Mouse (Mus musculus): ENCODE results near the gene Arid1b.

Gene Arid1b

DNA sequence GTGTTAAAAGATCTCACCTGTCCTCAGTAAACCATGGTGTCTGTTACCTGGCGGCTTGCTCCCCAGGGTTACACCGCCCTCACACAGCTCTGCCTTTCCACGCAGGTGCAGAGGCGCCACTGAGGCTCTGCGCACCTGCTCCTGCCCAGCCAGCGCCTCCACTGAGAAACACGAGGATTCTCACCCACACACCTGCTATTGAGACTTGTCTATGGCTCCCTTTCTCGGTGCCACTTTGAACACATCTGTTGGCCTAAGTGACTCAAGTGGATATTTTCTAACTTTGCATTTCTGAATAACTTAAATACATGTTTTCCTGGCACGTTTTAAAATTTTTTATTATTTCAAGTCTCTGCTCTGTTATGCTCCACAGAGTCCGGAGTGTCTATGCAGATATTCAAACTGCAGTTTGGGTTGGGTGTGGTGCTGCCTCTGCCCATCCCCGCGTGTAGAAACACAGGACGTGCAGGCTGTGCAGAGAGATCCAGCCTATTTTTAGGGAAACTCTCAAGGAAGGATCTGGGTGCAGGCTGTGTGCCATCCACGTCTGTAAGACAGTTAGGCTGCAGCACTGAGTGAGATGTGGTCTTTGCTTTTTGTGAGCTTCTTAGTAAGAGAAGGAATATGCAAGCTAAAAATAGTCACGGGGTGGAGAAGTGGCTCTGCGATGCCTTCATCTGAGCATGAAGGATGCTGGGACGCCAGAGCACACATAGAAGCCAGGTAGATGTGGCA, 283.2 kb downstream of the Arid1b start:
- in situ Hi-C loops (cut with MboI, MseI) = no loop called here

DNA sequence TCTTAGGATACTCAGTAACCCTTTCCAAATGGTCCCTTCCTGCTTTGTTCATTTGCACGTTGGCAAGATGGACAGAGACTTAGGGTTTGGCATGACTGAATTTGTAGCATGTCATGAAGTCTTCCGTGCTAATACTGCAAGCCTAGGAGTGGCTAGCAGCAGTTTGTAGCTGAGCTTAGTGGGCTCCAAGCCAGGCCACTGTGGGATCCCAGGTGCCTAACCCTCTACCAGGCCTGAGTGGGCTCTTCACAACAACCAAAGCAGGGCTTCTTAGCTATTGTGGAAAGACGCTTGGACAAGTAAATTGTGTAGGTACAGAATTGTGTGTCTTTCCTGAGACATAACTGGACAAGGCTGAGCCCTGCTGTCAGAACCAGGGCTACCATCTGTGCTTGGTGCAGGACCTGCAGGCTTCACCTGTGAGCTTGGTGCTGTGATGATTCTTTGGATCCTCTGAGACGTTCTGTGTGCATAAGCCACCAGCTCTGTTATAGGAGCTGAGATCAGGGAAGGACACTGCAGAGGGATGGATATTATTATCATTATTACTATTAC, 286.4 kb downstream of the Arid1b start:
- in situ Hi-C loops (cut with MboI, MseI) = no loop called here

DNA sequence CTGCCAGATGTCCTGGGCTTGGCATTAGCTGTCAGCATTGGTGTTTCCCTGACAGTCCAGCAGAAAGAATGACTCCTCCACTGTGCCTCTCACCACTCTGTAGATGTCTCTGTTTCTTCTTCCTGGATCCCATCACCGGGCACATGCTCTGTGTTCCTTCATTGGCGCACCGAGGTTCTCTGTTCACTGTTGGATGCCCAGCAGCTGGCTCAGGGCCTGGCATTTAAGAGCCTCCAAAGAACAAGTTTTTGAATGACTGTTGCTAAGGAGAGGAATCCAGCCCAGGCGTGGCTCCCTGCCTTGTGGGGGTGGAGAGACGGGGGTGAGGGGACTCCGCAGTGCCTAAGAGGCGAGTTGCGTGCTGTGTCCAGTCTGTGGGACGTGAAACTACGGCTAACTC, 290.7 kb downstream of the Arid1b start:
- in situ Hi-C loops (cut with MboI, MseI) = no loop called here

DNA sequence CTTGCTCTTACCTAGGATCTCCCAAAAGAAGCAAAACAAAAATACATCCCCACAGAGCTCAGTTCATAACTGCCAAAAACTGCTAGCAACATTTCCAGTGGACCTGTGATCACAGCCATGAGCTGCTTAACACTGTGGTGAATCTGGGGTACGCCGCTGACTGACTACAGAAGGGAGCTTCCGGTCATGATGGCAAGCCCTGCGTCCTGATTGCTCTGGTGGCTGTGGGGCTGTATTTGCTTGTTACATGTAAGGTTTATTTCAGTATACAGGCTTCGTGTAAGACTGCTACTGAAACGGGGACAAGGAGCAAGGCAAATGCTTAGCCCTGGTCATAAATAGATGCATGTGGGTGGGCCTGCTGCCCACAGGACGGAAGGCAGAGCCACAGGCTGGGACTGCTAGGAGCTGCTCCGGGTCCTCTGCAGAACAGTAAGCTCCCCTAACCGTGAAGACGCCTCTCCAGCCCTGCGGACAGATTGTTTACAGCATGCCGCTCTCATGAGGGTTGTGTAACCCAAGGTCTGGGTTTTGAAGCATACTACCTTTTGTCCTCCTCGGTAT, 291.8 kb downstream of the Arid1b start:
- in situ Hi-C loops (cut with MboI, MseI) = no loop called here

DNA sequence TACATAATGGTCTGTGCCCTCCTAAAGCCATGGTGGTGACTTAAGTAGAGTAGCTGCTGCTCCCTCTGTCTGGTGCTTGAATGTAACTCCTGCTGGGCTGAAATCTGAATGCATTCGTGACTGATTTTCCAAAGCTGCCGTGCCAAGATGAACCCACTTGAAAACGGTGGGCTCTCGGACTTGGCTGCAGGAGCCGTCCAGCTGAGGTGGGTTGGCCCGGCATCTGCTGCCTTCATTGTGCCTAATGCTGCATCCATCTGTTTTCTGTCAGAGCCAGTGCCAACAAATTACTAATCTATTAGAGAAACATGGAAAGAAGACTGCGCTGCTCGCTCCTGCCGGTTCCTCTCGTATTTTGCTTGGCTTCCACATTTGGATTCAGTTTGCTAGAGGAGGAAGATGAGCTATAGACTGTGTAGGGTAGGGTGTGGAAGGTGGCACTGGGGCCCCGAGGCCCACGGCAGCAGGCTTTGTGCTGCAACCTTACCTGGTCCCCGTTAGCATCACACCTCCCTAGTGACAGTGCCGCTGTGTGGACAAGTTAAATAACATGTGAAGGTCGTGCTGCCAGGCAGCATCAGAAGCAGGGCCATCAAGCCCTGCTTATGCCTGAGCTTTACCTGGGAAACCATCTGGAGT, 292.6 kb downstream of the Arid1b start:
- in situ Hi-C loops (cut with MboI, MseI) = no loop called here

DNA sequence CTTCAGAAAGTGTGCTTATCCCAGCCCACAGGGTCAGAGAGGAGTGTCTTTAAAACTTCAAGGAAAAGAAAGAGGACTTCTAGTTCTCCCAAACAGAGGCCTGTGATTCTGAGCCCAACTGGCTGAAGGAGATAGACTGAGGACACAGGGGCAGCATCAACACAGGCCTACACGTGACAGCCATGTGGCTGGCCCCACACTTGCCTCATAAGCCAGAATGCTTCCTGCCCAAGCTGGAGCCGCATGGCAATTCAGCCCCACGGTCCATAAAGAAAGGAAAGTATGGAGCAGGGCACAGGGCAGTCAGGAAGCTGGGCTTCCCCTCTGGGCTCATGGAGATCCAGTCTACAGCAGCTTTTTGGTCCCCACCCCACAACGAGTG, 293.1 kb downstream of the Arid1b start:
- in situ Hi-C loops (cut with MboI, MseI) = no loop called here

DNA sequence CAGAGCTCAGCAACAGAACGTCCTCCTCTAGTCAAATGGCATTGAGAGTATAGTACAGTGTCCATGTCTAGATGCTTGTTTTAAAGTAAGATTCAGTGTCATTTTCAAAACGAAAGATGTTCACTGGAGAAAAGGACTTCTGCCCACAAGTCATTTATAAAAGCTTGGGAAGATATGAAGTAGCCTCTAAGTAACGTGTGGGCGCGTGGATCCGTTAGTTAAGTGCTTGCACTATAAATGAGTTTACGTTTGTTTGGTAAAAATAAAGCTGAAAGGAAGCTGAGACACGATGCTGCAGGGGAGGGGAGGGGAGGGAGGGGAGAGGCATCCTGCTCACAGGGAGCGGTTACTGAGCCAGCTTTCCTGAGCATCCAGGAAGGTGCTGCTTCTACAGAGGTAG, 293.5 kb downstream of the Arid1b start:
- in situ Hi-C loops (cut with MboI, MseI) = no loop called here

DNA sequence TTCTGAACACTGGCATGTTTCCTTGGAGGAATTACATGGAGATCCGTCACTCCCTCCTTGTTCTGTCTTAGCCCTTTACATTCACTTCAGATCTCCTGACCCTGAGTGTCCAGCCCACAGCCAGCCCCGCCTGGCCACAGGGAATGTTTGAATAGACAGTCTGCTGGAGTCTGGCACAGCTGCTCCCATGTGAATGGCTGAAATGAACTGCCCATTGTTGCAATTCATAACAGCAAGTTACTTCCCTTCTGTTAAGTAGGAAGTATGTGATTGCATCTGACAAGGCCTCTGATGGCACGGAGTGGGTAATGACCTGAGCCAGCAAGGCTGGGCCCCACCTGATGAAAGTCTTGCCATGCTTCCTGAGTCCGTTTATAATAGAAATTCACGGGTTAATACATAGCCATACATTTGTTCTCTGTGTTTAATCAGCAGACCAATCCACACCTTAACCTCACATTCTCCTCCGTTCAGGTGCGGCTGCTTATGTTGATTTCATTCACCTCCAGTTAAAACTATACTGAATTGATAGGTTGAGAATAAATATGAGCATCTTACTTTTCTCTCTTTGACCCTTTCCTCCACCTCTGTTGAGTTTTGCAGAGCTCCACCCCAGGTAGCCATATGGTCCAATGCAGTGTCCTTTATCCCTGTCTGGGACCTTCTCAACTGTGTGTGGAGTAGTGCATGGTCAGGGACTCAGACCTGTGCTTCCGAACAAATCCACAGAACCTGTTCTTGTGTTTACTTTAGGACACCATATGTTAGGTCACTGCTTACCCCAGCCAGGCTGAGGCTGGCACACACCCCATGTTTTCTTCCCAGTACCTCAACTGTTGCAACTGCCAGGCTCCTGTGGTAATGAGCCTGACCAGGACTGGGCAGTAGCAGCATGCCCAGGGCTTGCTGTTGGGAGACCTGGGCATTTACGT, 299.8 kb downstream of the Arid1b start:
- in situ Hi-C loops (cut with MboI, MseI) = no loop called here

DNA sequence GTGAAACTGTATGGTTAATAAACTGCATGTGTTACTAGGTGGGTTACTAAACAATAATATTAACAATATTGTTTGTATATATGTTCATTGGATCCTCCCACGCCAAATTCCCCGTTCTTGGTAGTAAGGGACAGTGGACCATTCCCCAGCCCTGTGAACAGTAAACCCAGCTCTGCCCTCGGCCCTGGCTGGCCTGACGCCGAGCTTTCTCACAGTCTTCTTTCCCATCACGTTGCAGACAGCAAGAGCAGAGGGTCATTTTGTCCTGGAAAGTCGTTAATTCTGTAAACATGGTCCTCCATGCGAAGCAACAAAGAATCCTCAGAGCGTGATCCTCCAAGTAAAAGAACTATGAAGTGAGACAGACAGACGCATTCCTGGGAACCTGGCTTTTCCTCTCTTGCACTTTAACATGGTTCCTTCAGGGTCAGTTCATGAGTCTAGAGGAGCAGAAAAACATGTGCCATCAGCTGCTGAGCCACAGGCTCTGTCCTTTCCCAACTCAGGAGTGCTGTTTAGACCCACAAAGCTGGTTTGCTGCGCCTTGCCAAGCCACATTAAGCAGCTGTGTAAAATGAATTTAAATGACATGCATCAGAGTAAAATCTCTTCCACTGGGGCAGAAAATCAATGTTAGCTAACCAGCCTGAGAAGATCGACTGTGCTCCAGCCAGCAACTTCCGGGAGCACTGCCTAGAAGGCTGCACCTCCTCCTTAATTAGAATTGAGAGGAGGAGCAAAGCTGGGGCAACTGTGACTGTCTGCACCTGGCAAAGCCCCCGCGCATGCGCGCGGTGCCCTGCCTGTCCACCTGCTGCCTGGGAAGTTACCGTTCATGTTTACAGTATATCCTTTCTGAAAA, 301.2 kb downstream of the Arid1b start:
- in situ Hi-C loops (cut with MboI, MseI) = no loop called here

DNA sequence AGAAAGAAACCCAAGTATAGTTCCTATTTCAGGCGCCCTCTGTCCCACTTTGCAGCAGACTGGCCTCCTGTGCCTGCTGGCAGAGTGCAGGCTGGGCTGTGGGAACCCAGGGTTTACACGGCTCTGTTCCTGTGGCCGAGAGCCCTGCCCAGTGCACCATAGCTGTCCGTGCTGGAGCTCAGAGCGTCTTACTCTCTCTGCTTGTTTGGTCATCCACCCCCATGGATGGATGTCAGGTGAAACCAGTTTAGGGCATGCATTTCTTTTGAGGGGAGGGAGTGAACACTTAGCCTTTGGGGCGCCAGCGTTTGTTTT, 301.8 kb downstream of the Arid1b start:
- in situ Hi-C loops (cut with MboI, MseI) = no loop called here

DNA sequence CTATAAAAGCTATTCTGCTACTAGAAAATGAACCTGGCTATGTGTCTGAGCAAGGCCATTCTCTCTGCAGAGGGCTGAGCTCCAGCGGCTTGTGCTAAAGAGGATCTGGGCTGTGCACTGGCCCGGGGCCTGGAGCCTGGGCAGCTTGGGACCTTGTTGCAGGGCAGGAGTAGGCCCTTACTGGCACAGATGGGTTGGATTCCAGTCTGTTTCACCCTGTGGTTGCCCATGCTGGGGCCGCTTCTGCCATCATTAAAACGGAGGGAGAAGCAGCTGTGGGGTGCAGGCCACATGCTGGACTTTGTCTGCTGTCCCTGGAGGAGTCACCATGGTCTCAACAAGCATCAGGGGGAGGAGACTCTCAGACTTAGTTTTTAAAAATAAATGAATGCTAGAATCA, 303.4 kb downstream of the Arid1b start:
- in situ Hi-C loops (cut with MboI, MseI) = no loop called here

DNA sequence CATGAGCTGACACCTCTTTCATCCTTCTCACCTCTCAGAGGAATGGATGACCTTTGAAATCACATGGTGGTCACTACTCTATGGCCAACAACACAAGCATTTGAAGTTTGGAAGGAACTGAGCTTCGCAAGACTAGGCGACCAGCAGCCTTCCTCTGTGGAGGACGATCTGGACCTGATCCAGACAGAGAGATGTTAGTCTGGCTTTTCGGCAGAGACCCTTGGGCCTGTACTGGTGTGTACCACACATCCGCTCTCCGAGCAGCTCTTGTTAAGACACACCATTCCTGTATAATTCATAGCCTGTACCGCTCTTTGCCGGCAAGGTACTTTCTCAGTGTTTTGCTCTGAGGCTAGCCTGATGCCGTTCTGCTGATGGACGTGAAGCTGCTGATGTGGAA, 303.9 kb downstream of the Arid1b start:
- in situ Hi-C loops (cut with MboI, MseI) = no loop called here

DNA sequence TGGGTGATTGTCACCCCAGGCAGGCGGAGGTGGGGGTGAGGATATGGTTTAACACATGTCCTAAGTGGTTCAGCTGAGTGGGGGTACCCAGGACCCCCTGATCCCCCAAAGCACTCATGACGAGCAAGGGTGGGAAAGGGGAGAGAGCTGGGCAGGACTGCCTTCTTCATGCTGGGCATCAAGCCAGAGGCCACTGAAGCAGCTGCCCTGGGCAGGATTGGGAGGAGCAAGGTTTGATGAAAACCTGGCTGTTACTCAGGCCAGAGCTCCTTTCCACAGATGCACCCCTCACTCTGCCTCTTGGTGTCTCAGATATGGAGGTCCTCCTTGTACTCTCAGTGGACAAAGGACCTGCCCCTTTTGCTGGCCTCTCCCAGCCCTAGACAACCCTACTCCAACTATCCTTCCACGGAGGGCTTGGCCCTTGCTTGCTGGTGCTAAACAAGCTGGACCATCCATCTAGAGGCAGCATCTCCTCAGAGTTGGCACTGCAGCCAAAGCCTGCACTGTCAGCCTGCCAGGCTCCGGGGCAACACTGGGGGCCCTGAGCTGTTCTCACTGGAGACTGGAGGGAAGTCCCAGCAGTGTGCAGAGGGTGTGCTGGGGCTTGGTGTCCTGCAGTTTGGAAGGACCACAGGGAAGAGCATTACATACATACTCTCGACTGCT, 304.9 kb downstream of the Arid1b start:
- in situ Hi-C loops (cut with MboI, MseI) = no loop called here

DNA sequence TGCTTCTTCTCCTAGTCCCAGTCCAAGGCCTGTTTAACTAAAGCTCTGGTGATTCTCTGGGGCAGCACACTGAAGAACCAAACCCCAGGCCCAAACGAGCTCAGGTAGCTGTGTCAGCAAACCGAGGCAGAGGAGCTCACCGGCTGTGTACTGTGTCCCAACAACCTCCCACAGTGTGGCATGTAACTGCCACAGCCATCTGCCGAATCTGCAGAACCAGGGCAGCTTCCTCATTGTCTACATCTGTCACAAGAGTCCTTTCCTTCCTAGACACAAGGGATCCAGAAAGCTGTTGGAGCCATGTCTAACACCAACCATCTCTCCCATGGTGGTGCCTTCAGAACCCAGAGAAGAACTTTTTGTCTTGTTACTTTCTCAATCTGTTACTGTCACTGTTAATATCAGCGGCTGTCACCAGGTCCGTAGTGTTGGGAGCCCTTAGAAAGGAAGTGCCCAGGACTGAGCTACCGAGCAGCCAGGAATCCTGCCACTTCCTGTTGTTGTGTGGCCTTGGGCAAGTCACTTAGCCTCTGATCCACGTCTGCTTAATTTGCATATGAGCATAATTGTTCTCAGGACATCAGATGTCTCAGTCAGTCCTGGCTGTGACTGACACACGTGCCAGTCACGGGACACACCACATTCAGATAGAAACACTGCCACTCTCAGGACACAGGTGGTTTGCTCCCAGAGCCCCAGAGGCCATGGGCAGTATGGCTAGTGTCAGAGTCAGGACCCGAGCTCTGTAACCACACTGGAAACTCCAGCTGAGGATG, 309.0 kb downstream of the Arid1b start:
- in situ Hi-C loops (cut with MboI, MseI) = no loop called here

DNA sequence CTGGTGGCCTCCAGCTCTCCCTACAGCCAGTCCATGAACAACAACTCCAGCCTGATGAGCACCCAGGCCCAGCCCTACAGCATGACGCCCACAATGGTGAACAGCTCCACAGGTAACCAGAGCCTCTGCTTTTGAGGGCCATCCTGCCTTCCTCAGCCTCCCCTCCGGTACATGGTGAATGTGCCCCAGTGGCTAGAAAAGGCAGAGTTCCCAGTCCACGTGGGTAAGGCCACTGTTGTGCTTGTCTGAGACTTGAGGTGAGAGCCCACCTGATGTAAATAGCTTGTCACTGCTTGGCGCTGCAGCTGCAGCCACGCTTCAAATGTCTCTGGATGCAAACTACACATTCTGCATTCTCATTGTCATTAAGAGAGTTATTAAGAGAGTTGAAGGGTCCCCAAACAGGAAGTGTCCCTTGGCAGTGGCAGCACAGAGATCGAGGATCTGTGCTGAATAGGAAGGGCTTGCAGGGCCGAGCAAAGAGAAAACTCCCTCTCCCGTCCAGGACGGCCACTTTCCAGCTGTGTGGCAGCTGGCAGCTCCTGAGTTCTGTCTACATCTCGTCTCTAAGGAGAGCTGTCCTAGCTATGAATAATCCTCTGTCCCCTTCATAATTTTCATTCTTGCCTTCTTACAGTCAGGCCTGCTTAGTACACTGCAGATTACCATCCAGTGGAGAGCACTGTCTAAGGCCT, 311.8 kb downstream of the Arid1b start:
- in situ Hi-C loops (cut with MboI, MseI) = no loop called here

DNA sequence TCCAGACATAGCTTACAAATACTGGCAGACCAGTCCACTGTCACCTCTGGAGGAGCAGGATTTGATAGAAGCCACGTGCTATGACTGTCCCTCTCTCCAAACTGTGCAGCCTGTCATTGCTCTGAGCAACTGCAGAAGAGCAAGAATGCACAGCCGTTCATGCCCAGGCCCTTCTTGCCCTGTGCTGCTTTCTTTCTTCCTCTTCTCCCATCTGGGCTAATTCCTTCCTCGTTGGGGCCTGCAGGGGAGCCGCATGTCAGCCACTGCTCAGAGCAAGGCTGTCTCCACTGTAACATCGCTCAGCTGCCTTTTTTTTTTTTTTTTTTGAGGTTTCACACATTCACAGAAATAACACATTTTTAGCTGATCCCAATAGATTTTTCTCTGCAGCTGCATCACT, 315.8 kb downstream of the Arid1b start:
- in situ Hi-C loops (cut with MboI, MseI) = no loop called here

DNA sequence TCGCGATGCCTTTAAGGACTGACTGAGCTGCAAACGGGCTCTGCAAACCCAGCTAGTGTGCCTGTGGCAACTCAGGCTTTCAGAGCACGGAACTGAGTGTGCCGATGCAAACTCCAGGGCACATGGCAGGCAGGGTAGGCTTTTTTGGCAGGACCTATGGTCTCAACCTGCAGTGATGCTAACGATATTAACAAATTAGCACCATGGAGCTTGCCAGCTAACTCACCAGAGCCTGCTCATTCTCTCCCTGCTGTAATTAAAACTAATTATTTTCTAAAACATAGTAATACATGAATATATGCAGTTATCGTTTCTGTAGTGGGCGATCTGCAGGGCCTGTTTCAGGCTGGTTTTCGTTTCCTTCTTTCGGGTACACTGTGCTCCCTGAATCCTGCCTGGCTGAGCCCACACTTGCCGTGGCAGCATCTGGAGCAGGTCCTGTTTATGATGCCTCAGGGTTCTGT, 316.3 kb downstream of the Arid1b start:
- in situ Hi-C loops (cut with MboI, MseI) = no loop called here

DNA sequence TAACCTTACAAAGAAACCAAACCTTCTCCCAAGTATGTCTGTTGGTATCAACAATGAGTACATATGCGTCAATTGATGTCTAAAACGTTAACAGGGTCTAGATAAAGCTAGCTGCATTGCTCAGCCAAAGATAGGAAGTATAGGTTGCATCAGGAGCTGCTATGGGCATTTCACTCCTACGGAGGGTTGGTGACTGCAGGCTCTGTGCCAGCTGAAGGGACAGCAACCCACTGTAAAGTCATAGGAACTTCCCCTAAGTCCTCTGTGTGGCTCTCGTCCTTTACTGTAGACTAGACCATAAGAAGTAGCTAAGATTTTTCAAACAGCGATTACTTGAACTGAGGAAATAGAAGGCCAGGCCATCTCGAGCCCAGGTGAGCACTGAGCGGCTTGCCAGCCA, 316.9 kb downstream of the Arid1b start:
- in situ Hi-C loops (cut with MboI, MseI) = no loop called here

DNA sequence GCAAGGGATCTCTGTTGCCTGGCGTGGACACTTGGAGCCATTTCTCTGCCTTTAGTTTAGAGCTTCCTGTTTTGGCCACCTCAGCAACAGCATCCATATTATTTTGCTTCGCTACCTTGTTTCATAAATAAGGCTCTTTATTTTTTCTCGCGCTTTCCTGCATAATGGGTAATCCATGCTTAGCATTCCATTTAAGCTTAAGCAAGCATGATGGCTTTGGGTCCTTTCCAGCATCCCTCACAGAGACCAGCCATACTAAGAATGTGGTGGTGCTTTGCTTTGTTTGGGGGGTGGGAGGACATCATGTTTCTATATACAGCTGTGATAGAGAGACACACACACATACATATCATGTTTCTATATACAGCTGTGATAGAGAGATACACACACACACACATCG, 318.2 kb downstream of the Arid1b start:
- in situ Hi-C loops (cut with MboI, MseI) = no loop called here

Data from T-helper 1 cell (primary cell).